Mouse (Mus musculus): ENCODE results near the gene Xkr8.
"Not testable (repeated sequence)": the region's sequence is repeated elsewhere in the genome, so short reads cannot be mapped to it uniquely, and the experiment has no call there.

Xkr8 gene

DNA sequence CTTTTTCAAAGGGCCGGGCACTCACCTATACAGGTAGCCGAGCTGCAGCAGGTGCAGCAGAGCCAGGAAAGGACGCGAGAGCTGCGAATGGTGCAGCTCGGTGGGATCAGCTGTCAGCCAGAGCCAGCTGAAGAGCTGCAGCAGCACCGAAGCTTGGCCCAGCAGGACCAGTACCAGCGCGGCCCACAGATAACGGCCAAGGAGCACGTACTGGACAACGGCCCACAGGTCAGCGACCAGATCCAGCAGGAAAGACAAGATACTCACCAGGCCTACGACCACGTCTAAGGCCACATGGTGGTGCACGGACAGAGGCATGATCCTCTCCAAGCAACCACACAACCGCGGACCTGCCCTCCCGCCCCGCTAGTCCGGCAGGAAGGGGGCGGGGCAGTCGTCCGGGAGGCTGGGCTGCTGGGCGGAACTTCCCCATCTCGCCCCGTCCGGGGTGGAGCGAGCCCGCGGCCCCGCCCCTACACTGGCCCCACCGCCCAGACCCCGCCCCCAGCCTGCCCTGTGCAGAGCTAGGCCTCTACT is at the start of gene Xkr8:
TSS of gene Xkr8 (minus strand) at position 399 of the 537 bp plus-strand sequence.
- DNase-seq: peak; percentile 79

DNA sequence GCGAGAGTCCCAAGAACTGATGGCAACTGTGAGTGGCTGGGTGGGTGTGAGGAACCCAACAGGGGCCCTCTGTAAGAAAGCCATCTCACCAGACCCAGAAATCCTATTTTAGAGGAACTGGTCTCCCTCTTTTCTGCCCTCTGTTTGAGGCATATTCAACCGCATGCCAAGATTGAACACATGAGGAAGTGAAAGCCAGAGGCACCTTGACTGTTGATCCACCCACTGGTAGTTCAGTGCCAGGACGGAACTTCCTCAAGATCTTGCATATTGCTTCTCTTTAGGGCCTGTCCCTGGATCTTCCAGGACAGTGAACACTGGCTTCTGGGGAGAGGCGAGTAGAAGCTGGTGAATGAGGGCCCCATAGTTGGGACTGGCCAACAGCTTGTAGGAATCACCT is 47.9 kb upstream of the Xkr8 start:
- DNase-seq: no peak

DNA sequence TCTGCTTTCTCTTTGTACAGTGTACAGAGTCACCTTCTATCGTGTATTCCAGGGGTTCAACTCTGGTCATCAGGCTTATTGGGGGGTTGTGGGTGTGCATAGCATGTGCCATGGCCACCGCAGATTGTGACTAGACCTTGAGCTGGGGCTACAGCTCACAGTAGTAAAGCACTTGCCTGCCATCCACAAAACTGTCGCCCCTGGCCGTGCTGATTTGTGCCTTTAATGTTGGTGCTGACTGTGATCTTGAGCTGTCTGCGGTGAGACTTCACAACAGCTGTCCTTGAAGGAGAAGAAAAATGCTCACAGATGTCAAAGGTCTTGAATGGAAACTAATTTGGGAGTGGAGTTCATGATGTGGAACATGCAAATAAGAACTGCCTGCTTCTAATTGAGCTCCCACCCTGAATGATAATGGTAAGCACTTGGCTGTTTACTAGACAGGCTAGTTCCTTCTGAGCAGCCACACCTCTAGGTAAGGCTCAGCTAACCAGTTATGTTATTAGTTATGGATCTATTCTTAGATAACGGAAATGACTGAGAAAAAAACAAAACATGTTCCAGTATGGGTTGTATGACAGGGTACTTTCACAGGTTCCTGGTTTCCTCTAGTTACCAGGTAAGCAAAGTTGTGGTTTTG is 46.3 kb upstream of the Xkr8 start:
- DNase-seq: no peak

- peak; percentile 84 for DNase-seq
Observed at GRCm38 (mm10) chr4:132776764-132777163, 44.4 kb upstream of the Xkr8 start.

- no peak for DNase-seq
Observed at GRCm38 (mm10) chr4:132774905-132775304, 42.6 kb upstream of the Xkr8 start.

DNA sequence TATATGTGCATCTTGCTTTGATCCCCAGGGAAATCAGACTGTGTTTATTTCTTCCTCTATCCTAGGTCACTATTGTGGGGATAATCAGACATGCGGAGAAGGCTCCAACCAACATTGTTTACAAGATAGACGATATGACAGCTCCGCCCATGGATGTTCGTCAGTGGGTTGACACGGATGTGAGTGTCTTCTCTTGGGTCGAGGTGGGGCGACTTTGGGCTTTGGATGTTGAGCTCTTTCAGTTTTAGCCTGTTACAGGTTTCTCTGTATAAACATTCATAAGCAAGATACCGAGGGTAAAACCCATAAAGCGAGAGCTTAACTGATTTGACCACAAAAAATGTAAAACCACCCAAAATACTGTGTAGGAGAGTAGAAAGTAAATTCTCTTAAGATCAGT is 39.4 kb upstream of the Xkr8 start:
- no peak for DNase-seq

- peak; percentile 99 for DNase-seq
Observed at GRCm38 (mm10) chr4:132767914-132768876, 35.8 kb upstream of the Xkr8 start, which contains the start of gene Rpa2. Rpa2 (plus strand) TSS chr4:132768332.

GRCm38 (mm10) chr4:132763125-132763524 is 30.8 kb upstream of the Xkr8 start:
- not testable (repeated sequence) for DNase-seq

DNA sequence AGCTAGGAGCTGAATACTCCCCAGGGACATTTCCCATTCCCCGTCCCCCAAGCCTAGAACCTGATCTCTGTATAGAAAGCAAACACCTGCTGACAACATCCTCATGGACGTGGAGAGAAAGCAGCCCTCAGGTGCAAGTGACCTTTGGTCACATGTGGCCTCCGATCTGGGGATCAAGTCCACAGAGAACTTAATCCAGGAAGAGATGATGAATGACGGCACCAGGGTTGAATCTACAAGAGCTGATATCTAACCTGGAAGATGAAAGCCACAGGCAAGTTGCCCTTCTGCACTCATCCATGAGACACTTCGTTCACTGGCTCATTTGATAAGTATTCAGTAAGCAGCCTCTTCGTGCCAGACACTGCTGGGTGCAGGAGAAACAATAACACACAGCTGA is 30.3 kb upstream of the Xkr8 start:
- DNase-seq: no peak

GRCm38 (mm10) chr4:132760296-132760695 is 27.9 kb upstream of the Xkr8 start:
- no peak for DNase-seq

DNA sequence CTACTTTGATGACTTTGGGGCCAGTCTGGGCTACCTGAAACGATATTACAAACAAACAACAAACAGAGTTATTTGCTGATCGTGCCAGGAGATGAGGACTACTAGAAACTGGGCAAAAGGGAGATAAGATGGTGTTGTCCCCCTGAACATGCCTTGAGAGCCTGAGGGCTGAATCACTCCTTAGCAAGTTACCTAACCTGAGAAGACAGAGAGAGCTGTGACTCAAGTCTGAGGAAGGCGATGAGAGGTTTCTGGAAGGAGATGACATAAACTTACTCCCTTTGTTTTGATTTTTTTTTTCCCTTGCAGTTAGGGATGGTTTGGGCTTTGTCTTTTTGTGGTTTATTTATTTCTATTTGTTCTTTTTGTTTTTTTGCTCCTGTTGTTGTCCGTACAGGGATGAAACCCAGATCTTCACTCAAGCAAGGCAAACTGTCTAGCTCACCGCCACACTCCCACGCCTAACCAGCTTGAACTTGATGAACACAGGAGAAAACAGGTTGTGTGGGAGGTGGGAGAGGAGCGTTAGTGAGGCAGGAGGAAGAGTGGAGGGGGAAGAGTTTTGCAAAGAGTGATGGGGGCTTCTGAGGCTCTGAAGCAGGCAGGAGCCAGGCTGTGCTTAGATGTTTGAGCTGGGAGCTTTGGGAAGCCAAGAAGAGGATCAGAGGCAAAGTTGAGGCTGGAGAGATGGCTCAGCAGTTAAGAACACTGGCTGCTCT is 25.4 kb upstream of the Xkr8 start:
- DNase-seq: no peak

- DNase-seq: peak; percentile 74
Observed at GRCm38 (mm10) chr4:132756974-132757373, 24.6 kb upstream of the Xkr8 start, which contains the start of gene Smpdl3b. Smpdl3b (minus strand) TSS chr4:132757252.

GRCm38 (mm10) chr4:132752992-132753391 is 20.6 kb upstream of the Xkr8 start:
- no peak for DNase-seq

DNA sequence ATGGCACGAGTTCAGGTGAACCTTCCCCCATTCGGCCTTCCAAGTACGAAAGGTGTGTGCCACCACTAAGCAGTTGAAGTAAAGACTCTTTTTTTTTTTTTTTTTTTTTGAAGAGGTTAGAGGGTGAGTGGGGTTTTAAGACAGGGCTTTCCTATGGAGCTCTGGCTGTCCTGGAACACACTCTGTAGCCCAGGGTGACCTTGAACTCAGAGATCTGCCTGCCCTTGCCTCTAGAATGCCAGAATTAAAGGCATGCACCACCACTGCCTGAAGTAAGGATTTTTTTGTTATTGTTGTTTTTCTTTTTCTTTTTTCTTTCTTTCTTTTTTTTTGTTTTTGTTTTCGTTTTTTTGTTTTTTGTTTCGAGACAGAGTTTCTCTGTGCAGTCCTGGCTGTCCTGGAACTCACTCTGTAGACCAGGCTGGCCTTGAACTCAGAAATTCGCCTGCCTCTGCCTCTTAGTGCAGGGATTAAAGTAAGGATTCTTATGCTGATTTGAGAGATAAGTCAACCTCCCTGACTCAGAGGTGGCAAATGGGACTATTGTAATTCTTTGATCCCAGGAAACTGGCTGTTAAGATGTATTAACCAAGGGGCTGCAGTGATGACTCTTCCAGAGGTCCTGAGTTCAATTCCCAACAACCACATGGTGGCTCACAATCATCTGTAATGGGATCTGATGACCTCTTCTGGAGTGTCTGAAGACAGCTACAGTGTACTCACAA is 17.1 kb upstream of the Xkr8 start:
- no peak for DNase-seq

- DNase-seq: no peak
Observed at GRCm38 (mm10) chr4:132748778-132749177, 16.4 kb upstream of the Xkr8 start.

DNA sequence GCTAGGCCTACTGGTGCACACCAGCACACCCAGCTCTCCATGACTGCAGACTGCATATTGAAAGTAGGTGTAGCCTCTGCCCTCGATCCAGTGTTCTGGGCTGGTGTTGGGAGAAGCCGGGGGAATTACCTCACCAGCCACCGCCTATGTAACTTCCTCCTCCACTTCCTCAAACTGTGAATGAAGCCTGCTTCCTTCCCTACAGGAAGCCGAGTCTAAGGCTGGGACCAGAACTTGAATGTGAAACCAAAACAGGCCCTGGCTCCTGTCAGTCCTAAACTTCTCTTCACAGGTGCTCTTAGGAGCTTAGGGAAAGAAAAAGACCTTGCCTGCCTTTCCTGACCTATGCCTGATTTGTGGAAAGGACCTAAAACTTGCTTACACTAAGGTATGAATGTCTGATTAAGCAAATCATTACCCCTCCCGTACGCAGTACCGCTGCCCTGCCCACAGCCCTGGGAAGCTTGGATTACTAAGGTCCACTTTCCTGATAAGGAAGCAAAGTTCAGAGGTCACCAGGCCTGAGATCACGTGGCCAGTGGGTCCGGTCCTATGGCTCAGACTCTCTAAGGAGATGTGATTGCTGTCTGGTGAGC is 15.4 kb upstream of the Xkr8 start:
- DNase-seq: no peak

GRCm38 (mm10) chr4:132746911-132747517 is 14.7 kb upstream of the Xkr8 start:
- DNase-seq: no peak

- peak; percentile 36 for DNase-seq
Observed at GRCm38 (mm10) chr4:132743992-132744911, 11.9 kb upstream of the Xkr8 start.

DNA sequence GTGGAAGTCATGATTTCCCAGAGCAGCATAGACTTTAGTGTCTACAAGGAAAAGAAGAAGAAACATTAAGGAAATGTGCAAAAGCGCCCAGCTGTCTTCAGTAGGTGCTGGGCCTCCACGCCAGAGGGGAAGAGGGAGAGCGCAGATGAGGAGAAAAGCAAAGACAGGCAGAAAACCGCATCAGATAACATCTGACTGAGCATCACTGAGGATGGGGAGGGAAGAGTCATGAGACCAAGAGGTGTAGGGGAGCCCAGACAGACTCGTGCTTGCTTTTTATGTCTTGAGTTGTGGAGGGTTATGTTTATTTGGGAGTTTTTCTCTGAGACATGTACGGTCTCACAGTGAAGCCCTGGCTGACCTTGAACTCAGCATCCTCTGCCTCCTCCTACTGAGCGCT is 9.1 kb upstream of the Xkr8 start:
- DNase-seq: no peak

- DNase-seq: not testable (repeated sequence)
Observed at GRCm38 (mm10) chr4:132737154-132737553, 4.8 kb upstream of the Xkr8 start.
